15 mouse cellular contexts compared by ENCODE assay signal in genomic region chr3:153636804-153637153, GRCm38 (mm10).
DNase-seq lines count a peak whose midpoint lies in the region; ATAC-seq and TF ChIP-seq lines count a peak whose summit lies in the region.
"Had no signal": no experiment of that assay in that cellular context is flagged by ENCODE, and none has a peak within 500 bp of the region (broad histone marks: within the 10 kb centered on the region; RNA-seq: fewer than 3 reads in every experiment).

No protein-coding gene starts in this region.

- no peak for DNase-seq in forebrain, embryonic 14.5 days (ENCODE audit: low spot score)
- DNase-seq in kidney, adult 9 months, result no peak
- no peak for DNase-seq in midbrain, postnatal 0 days (ENCODE audit: low spot score)
- DNase-seq in midbrain, embryonic 10.5 days (ENCODE audit: low spot score), result no peak
- DNase-seq in spleen, adult 12 weeks (ENCODE audit: low spot score), result no peak
- DNase-seq: heart, adult 11 months; heart, postnatal 36 days; kidney, postnatal 10 days; lung, postnatal 10 days; thymus, postnatal 14 days had no signal

- H3K4me2 ChIP-seq in forebrain, embryonic 12.5 days, result no peak overlapping the region
- no peak overlapping the region for H3K4me2 ChIP-seq in forebrain, embryonic 14.5 days (ENCODE audit: low read length)
- H3K4me2 ChIP-seq in kidney, embryonic 16.5 days (replicated peaks; ENCODE audit: low read depth, low read length), result no peak overlapping the region
- no peak overlapping the region for H3K4me2 ChIP-seq in midbrain, postnatal 0 days (ENCODE audit: low read depth, low read length, poor library complexity, severe bottlenecking)

- H3K36me3 ChIP-seq in forebrain, embryonic 12.5 days (replicated peaks), result no peaks in the 10 kb centered on the region
- no peaks in the 10 kb centered on the region for H3K36me3 ChIP-seq in forebrain, embryonic 14.5 days (ENCODE audit: control insufficient read depth, insufficient read depth, low read length)
- H3K36me3 ChIP-seq in kidney, embryonic 16.5 days (ENCODE audit: insufficient read depth, low read length), result no peaks in the 10 kb centered on the region
- no peaks in the 10 kb centered on the region for H3K36me3 ChIP-seq in midbrain, postnatal 0 days (ENCODE audit: insufficient read depth, low read length)
- H3K36me3 ChIP-seq in midbrain, embryonic 10.5 days, result no peaks in the 10 kb centered on the region

- no peaks in the 10 kb centered on the region for H3K9me3 ChIP-seq in forebrain, embryonic 12.5 days
- H3K9me3 ChIP-seq in forebrain, embryonic 14.5 days (replicated peaks; ENCODE audit: control insufficient read depth, low read length), result no peaks in the 10 kb centered on the region
- no peaks in the 10 kb centered on the region for H3K9me3 ChIP-seq in kidney, embryonic 16.5 days (ENCODE audit: low read length)
- no peaks in the 10 kb centered on the region for H3K9me3 ChIP-seq in midbrain, postnatal 0 days (ENCODE audit: low read length)
- H3K9me3 ChIP-seq in midbrain, embryonic 10.5 days (replicated peaks), result no peaks in the 10 kb centered on the region

- no peak for TF ChIP-seq CTCF in midbrain, postnatal 0 days (IDR thresholded peaks at IDR 0.05)

- no peak overlapping the region for H3K9ac ChIP-seq in forebrain, embryonic 12.5 days
- no peak overlapping the region for H3K9ac ChIP-seq in forebrain, embryonic 14.5 days (ENCODE audit: low read length)
- no peak overlapping the region for H3K9ac ChIP-seq in kidney, embryonic 16.5 days (replicated peaks; ENCODE audit: low read length)
- no peak overlapping the region for H3K9ac ChIP-seq in midbrain, postnatal 0 days (replicated peaks; ENCODE audit: low read length, poor library complexity, severe bottlenecking)
- H3K9ac ChIP-seq: liver, embryonic 14.5 days had no signal

- H3K27me3 ChIP-seq in forebrain, embryonic 12.5 days, result no peaks in the 10 kb centered on the region
- H3K27me3 ChIP-seq in forebrain, embryonic 14.5 days (replicated peaks; ENCODE audit: control insufficient read depth, insufficient read depth, low read length), result no peaks in the 10 kb centered on the region
- H3K27me3 ChIP-seq in kidney, embryonic 16.5 days (ENCODE audit: insufficient read depth, low read length), result no peaks in the 10 kb centered on the region
- H3K27me3 ChIP-seq in midbrain, postnatal 0 days (ENCODE audit: insufficient read depth, low read length), result no peaks in the 10 kb centered on the region
- H3K27me3 ChIP-seq in midbrain, embryonic 10.5 days (ENCODE audit: low read depth, poor library complexity, severe bottlenecking), result no peaks in the 10 kb centered on the region

- WGBS in forebrain, embryonic 12.5 days, result 82% methylated on average over 7 of the region's 7 CpGs
- 77% methylated on average over 7 of the region's 7 CpGs for WGBS in forebrain, embryonic 14.5 days
- WGBS in kidney, embryonic 16.5 days, result 70% methylated on average over 7 of the region's 7 CpGs
- WGBS in midbrain, postnatal 0 days, result 85% methylated on average over 7 of the region's 7 CpGs
- 85% methylated on average over 7 of the region's 7 CpGs for WGBS in midbrain, embryonic 10.5 days

- no peak overlapping the region for H3K4me3 ChIP-seq in forebrain, embryonic 12.5 days (replicated peaks)
- H3K4me3 ChIP-seq in forebrain, embryonic 14.5 days (ENCODE audit: low read depth, low read length), result no peak overlapping the region
- H3K4me3 ChIP-seq in kidney, embryonic 16.5 days (ENCODE audit: low read length), result no peak overlapping the region
- H3K4me3 ChIP-seq in midbrain, postnatal 0 days (ENCODE audit: low read depth, low read length), result no peak overlapping the region
- H3K4me3 ChIP-seq in midbrain, embryonic 10.5 days, result no peak overlapping the region

- no peak for ATAC-seq in forebrain, embryonic 12.5 days (ENCODE audit: low FRiP score)
- ATAC-seq in forebrain, embryonic 14.5 days, result no peak
- no peak for ATAC-seq in kidney, embryonic 16.5 days (ENCODE audit: low FRiP score, low TSS enrichment)
- no peak for ATAC-seq in midbrain, postnatal 0 days (ENCODE audit: low FRiP score)
- ATAC-seq in megakaryocyte progenitor cell, adult 5-6 weeks (replicated peaks; ENCODE audit: poor library complexity), result peak; percentile 62
- ATAC-seq: intestine, postnatal 0 days had no signal

- 0 out of 2 replicates have a peak overlapping the region, but pooled peaks have one; percentile 0 for H3K27ac ChIP-seq in forebrain, embryonic 12.5 days
- no peak overlapping the region for H3K27ac ChIP-seq in forebrain, embryonic 14.5 days (ENCODE audit: low read depth, low read length)
- H3K27ac ChIP-seq in kidney, embryonic 16.5 days (ENCODE audit: low read length), result peak overlapping the region; percentile 19; the same call in 1 of the 2 replicates
- peak overlapping the region; percentile 26; the same call in 1 of the 2 replicates for H3K27ac ChIP-seq in midbrain, postnatal 0 days (ENCODE audit: low read depth, low read length)
- H3K27ac ChIP-seq in midbrain, embryonic 10.5 days (replicated peaks), result no peak overlapping the region
- H3K27ac ChIP-seq: liver, embryonic 14.5 days had no signal

- H3K4me1 ChIP-seq in forebrain, embryonic 12.5 days, result peaks cover 6% of the 10 kb centered on the region
- H3K4me1 ChIP-seq in forebrain, embryonic 14.5 days (ENCODE audit: control insufficient read depth, insufficient read depth, low read length), result no peaks in the 10 kb centered on the region
- peaks cover 15% of the 10 kb centered on the region for H3K4me1 ChIP-seq in kidney, embryonic 16.5 days (ENCODE audit: insufficient read depth, low read length)
- H3K4me1 ChIP-seq in midbrain, postnatal 0 days (ENCODE audit: insufficient read depth, low read length), result no peaks in the 10 kb centered on the region
- peaks cover 6% of the 10 kb centered on the region for H3K4me1 ChIP-seq in midbrain, embryonic 10.5 days

Comparison
In these comparisons a context has a peak if more than half of its experiments do, and no peak if none do; other contexts are left out.
1. H3K27ac ChIP-seq: peak in forebrain, embryonic 12.5 days (single experiment), kidney, embryonic 16.5 days (single experiment) and midbrain, postnatal 0 days (single experiment); none in forebrain, embryonic 14.5 days (single experiment) and midbrain, embryonic 10.5 days (single experiment).